Mouse (Mus musculus): ENCODE measurements around the gene Stap1. TPM values are rescaled to one million over a fixed set of nuclear protein-coding genes. Genes with fewer than 3 reads are reported as not detected.

The Stap1 gene
- polyA plus RNA-seq, 1 experiment from 2014 or later = 0.28 TPM

GRCm38 (mm10) chr5:86106610-86107009 is 35.1 kb downstream of the Stap1 start:
- DNase-seq (ENCODE audit: low spot score) (no peak), ATAC-seq (ENCODE audit: low FRiP score, low TSS enrichment) (no peak)
- TF ChIP-seq CTCF (IDR thresholded peaks at IDR 0.05; ENCODE audit: low read depth) = no peak
- TF ChIP-seq EP300 (optimal IDR thresholded peaks at IDR 0.05) = no peak
- no peaks in the 10 kb centered on the region for H3K36me3 ChIP-seq (ENCODE audit: control insufficient read depth, insufficient read depth, low read length)
- no peak overlapping the region for H3K27ac ChIP-seq (replicated peaks)
- H3K27me3 ChIP-seq (ENCODE audit: control insufficient read depth, insufficient read depth, low read length) = no peaks in the 10 kb centered on the region
- WGBS = 73% methylated on average over 2 of the region's 2 CpGs
- no peak overlapping the region for H3K9ac ChIP-seq (ENCODE audit: low read length)
- no peaks in the 10 kb centered on the region for H3K4me1 ChIP-seq (replicated peaks; ENCODE audit: control insufficient read depth, insufficient read depth)
- no peak overlapping the region for H3K4me2 ChIP-seq (replicated peaks; ENCODE audit: low read depth)
- H3K9me3 ChIP-seq (ENCODE audit: control insufficient read depth, low read length) = no peaks in the 10 kb centered on the region
- no peak overlapping the region for H3K4me3 ChIP-seq (ENCODE audit: low read depth, low read length)

- Histone ChIP-seq H3K9me3 (ENCODE audit: control insufficient read depth, low read length) (no peaks in the 10 kb centered on the region), H3K4me3 (ENCODE audit: low read depth, low read length) (no peak overlapping the region), H3K4me2 (replicated peaks; ENCODE audit: low read depth) (no peak overlapping the region), H3K27me3 (ENCODE audit: control insufficient read depth, insufficient read depth, low read length) (no peaks in the 10 kb centered on the region), H3K27ac (replicated peaks) (no peak overlapping the region), H3K4me1 (replicated peaks; ENCODE audit: control insufficient read depth, insufficient read depth) (no peaks in the 10 kb centered on the region), H3K9ac (ENCODE audit: low read length) (no peak overlapping the region), H3K36me3 (ENCODE audit: control insufficient read depth, insufficient read depth, low read length) (no peaks in the 10 kb centered on the region)
- 90% methylated on average over 1 of the region's 1 CpGs for WGBS
- TF ChIP-seq EP300 (optimal IDR thresholded peaks at IDR 0.05) (no peak), CTCF (IDR thresholded peaks at IDR 0.05; ENCODE audit: low read depth) (no peak)
- ATAC-seq (ENCODE audit: low FRiP score, low TSS enrichment) = no peak
- DNase-seq (ENCODE audit: low spot score) = no peak
Observed at GRCm38 (mm10) chr5:86111074-86111473, 39.5 kb downstream of the Stap1 start.

- H3K9me3 ChIP-seq (ENCODE audit: control insufficient read depth, low read length) = no peaks in the 10 kb centered on the region
- H3K4me3 ChIP-seq (ENCODE audit: low read depth, low read length) = no peak overlapping the region
- no peak overlapping the region for H3K9ac ChIP-seq (ENCODE audit: low read length)
- no peak overlapping the region for H3K4me2 ChIP-seq (replicated peaks; ENCODE audit: low read depth)
- no peak for DNase-seq (ENCODE audit: low spot score)
- H3K36me3 ChIP-seq (ENCODE audit: control insufficient read depth, insufficient read depth, low read length) = no peaks in the 10 kb centered on the region
- no peaks in the 10 kb centered on the region for H3K27me3 ChIP-seq (ENCODE audit: control insufficient read depth, insufficient read depth, low read length)
- H3K4me1 ChIP-seq (replicated peaks; ENCODE audit: control insufficient read depth, insufficient read depth) = no peaks in the 10 kb centered on the region
- no peak overlapping the region for H3K27ac ChIP-seq (replicated peaks)
- no peak for ATAC-seq (ENCODE audit: low FRiP score, low TSS enrichment)
- TF ChIP-seq CTCF (IDR thresholded peaks at IDR 0.05; ENCODE audit: low read depth) = no peak
- no peak for TF ChIP-seq EP300 (optimal IDR thresholded peaks at IDR 0.05)
- WGBS = 88% methylated on average over 2 of the region's 2 CpGs
Observed at GRCm38 (mm10) chr5:86113037-86113436, 41.5 kb downstream of the Stap1 start.

- DNase-seq (ENCODE audit: low spot score) (no peak), ATAC-seq (ENCODE audit: low FRiP score, low TSS enrichment) (no peak)
- Histone ChIP-seq H3K4me1 (replicated peaks; ENCODE audit: control insufficient read depth, insufficient read depth) (no peaks in the 10 kb centered on the region), H3K4me3 (ENCODE audit: low read depth, low read length) (no peak overlapping the region), H3K27ac (replicated peaks) (no peak overlapping the region), H3K4me2 (replicated peaks; ENCODE audit: low read depth) (no peak overlapping the region), H3K9me3 (ENCODE audit: control insufficient read depth, low read length) (no peaks in the 10 kb centered on the region), H3K36me3 (ENCODE audit: control insufficient read depth, insufficient read depth, low read length) (no peaks in the 10 kb centered on the region), H3K9ac (ENCODE audit: low read length) (no peak overlapping the region), H3K27me3 (ENCODE audit: control insufficient read depth, insufficient read depth, low read length) (no peaks in the 10 kb centered on the region)
- TF ChIP-seq EP300 (optimal IDR thresholded peaks at IDR 0.05) = no peak
- no peak for TF ChIP-seq CTCF (IDR thresholded peaks at IDR 0.05; ENCODE audit: low read depth)
- 66% methylated on average over 1 of the region's 1 CpGs for WGBS
Observed at GRCm38 (mm10) chr5:86113997-86114396, 42.5 kb downstream of the Stap1 start.

- no peak for TF ChIP-seq EP300 (optimal IDR thresholded peaks at IDR 0.05)
- TF ChIP-seq CTCF (IDR thresholded peaks at IDR 0.05; ENCODE audit: low read depth) = no peak
- no peak for DNase-seq (ENCODE audit: low spot score)
- H3K4me2 ChIP-seq (replicated peaks; ENCODE audit: low read depth) = no peak overlapping the region
- no peak for ATAC-seq (ENCODE audit: low FRiP score, low TSS enrichment)
- H3K4me3 ChIP-seq (ENCODE audit: low read depth, low read length) = no peak overlapping the region
- H3K9ac ChIP-seq (ENCODE audit: low read length) = no peak overlapping the region
- no peaks in the 10 kb centered on the region for H3K36me3 ChIP-seq (ENCODE audit: control insufficient read depth, insufficient read depth, low read length)
- no peaks in the 10 kb centered on the region for H3K4me1 ChIP-seq (replicated peaks; ENCODE audit: control insufficient read depth, insufficient read depth)
- no peak overlapping the region for H3K27ac ChIP-seq (replicated peaks)
- H3K27me3 ChIP-seq (ENCODE audit: control insufficient read depth, insufficient read depth, low read length) = no peaks in the 10 kb centered on the region
- 85% methylated on average over 9 of the region's 9 CpGs for WGBS
- no peaks in the 10 kb centered on the region for H3K9me3 ChIP-seq (ENCODE audit: control insufficient read depth, low read length)
Observed at GRCm38 (mm10) chr5:86118457-86119094, 47.0 kb downstream of the Stap1 start.

GRCm38 (mm10) chr5:86128749-86129148 is 57.2 kb downstream of the Stap1 start:
- no peak for DNase-seq (ENCODE audit: low spot score)
- no peak overlapping the region for H3K4me2 ChIP-seq (replicated peaks; ENCODE audit: low read depth)
- H3K4me1 ChIP-seq (replicated peaks; ENCODE audit: control insufficient read depth, insufficient read depth) = no peaks in the 10 kb centered on the region
- H3K9ac ChIP-seq (ENCODE audit: low read length) = no peak overlapping the region
- no peaks in the 10 kb centered on the region for H3K27me3 ChIP-seq (ENCODE audit: control insufficient read depth, insufficient read depth, low read length)
- TF ChIP-seq EP300 (optimal IDR thresholded peaks at IDR 0.05) (no peak), CTCF (IDR thresholded peaks at IDR 0.05; ENCODE audit: low read depth) (no peak)
- ATAC-seq (ENCODE audit: low FRiP score, low TSS enrichment) = no peak
- H3K36me3 ChIP-seq (ENCODE audit: control insufficient read depth, insufficient read depth, low read length) = peaks cover 6% of the 10 kb centered on the region
- no peaks in the 10 kb centered on the region for H3K9me3 ChIP-seq (ENCODE audit: control insufficient read depth, low read length)
- 98% methylated on average over 1 of the region's 1 CpGs for WGBS
- H3K4me3 ChIP-seq (ENCODE audit: low read depth, low read length) = no peak overlapping the region
- no peak overlapping the region for H3K27ac ChIP-seq (replicated peaks)

Data from stomach, postnatal 0 days (tissue).